Mouse (Mus musculus) spleen, adult 2 months (tissue): ENCODE results near the gene Pigf.

Experiments used
- CTCF ChIP-seq: fragments of 200-500 bp; IDR thresholded peaks from 2 replicates; pipeline ENCODE4 v1.5.1; 2011; ENCODE audit warnings: mild to moderate bottlenecking, inconsistent platforms; ENCODE audit not compliant: insufficient read depth, insufficient read length, insufficient replicate concordance; ENCODE audit errors: extremely low read depth
- POLR2A ChIP-seq: fragments of 200-500 bp; IDR thresholded peaks from 2 replicates; pipeline ENCODE4 v1.6.1; 2011; ENCODE audit warnings: low read depth, low read length, inconsistent platforms

- no peak for TF ChIP-seq CTCF
- TF ChIP-seq POLR2A: no peak
These were observed 13.7 kb downstream of the Pigf start for GRCm38 (mm10) chr17:87011301-87012019.
